Comparison of ENCODE assay signal across 8 mouse cellular contexts in the genomic region with DNA sequence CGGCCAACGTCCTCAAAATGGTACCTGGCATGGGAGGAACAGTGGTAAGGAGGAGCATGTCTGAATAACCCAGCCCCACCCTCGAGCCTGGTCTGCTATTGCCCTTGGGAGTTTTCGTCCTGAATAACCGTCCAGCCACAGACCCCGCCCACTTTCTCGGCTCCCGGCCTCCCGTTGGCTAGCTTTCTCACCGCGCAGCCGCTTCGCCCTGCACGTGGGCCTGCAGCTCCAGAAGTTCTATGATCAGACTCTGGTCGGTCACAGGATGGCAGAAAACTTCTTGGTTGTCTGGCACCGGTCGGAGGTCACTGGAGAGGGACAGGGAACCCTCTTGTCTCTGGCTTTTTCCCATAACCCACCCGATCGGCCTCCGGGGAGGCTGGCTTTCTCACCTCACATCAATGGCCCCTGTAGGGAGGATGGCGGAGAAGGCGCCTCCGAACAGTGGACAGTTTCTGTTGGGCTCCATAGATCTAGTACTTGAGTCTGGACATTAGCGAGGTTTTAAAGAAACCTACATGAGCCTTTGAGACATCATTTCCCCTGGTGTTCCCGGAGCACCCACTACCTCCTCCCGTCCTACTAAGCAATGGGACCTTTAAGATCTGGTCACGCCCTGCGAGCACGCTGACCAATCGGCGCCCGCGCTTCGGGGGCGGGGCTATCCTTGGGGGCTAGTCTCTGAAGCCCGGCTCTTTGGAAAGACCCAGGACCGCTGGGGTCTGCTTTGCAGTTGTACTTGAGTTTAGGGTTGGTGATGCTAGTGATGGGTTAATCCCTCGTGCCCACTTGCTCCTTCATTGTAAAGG. TPM values are rescaled to one million over a fixed set of nuclear protein-coding genes. Genes with fewer than 3 reads are reported as not detected.
DNase-seq lines count a peak whose midpoint lies in the region; ATAC-seq lines count a peak whose summit lies in the region.
"Not testable (repeated sequence)": the region's sequence is repeated elsewhere in the genome, so short reads cannot be mapped to it uniquely, and the experiment has no call there.

No protein-coding gene starts in this region.

- peak overlapping the region; percentile 69 for H3K4me2 ChIP-seq in forebrain, embryonic 15.5 days (replicated peaks)
- H3K4me2 ChIP-seq in neural tube, embryonic 14.5 days (ENCODE audit: low read depth, low read length) = peak overlapping the region; percentile 53

- peak; percentile 92 for ATAC-seq in forebrain, embryonic 15.5 days (replicated peaks)
- peak; percentile 87 for ATAC-seq in neural tube, embryonic 14.5 days (ENCODE audit: low read depth)

- intact Hi-C loops in heart, postnatal 25 days (cut with DNase I) = not testable (repeated sequence)

- peak overlapping the region; percentile 82 for H3K9ac ChIP-seq in ES-E14 (ENCODE audit: insufficient read depth, low read depth, low read length, poor library complexity, severe bottlenecking)
- peak overlapping the region; percentile 35 for H3K9ac ChIP-seq in forebrain, embryonic 15.5 days (replicated peaks)
- 0 out of 2 replicates have a peak overlapping the region, but pooled peaks have one; percentile 25 for H3K9ac ChIP-seq in neural tube, embryonic 14.5 days (replicated peaks; ENCODE audit: low read depth, low read length)

- in situ Hi-C loops in ES-E14 (cut with MboI; ENCODE audit: low sequenced_read_pairs in 2 of 2, unreplicated experiment in 2 of 2) = not testable (repeated sequence)

- H3K4me3 ChIP-seq in ES-E14 (ENCODE audit: insufficient read depth in 1 of 2, low read depth in 1 of 2, low read length in 2 of 2, poor library complexity in 1 of 2, severe bottlenecking in 1 of 2) = peak overlapping the region; percentile 75 to 76
- peak overlapping the region; percentile 46 for H3K4me3 ChIP-seq in forebrain, embryonic 15.5 days
- peak overlapping the region; percentile 36 for H3K4me3 ChIP-seq in neural tube, embryonic 14.5 days (ENCODE audit: low read depth, low read length)

- H3K4me1 ChIP-seq in ES-E14 (ENCODE audit: control insufficient read depth in 2 of 2, insufficient read depth in 2 of 2, low read length in 2 of 2, poor library complexity in 1 of 2) = peaks cover 0 to 14% of the 10 kb centered on the region in 2 experiments; a peak in 3 of 4 replicates
- H3K4me1 ChIP-seq in forebrain, embryonic 15.5 days = peaks cover 13% of the 10 kb centered on the region
- H3K4me1 ChIP-seq in neural tube, embryonic 14.5 days (ENCODE audit: control insufficient read depth, insufficient read depth, low read length) = not testable (repeated sequence)

- H3K27ac ChIP-seq in ES-E14 (ENCODE audit: insufficient read depth, low read depth, low read length, poor library complexity, severe bottlenecking) = 0 out of 2 replicates have a peak overlapping the region, but pooled peaks have one; percentile 42
- H3K27ac ChIP-seq in forebrain, embryonic 15.5 days (replicated peaks); neural tube, embryonic 14.5 days (ENCODE audit: low read depth, low read length): not testable (repeated sequence)

- H3K36me3 ChIP-seq in ES-E14 (ENCODE audit: control insufficient read depth, insufficient read depth, low read length, poor library complexity, severe bottlenecking); forebrain, embryonic 15.5 days; neural tube, embryonic 14.5 days (ENCODE audit: control insufficient read depth, insufficient read depth, low read length): not testable (repeated sequence)

- not testable (repeated sequence) for H3K9me3 ChIP-seq in ES-E14 (ENCODE audit: control insufficient read depth, insufficient read depth, low read depth, low read length); forebrain, embryonic 15.5 days; neural tube, embryonic 14.5 days (ENCODE audit: control insufficient read depth, low read length)

- not testable (repeated sequence) for H3K27me3 ChIP-seq in forebrain, embryonic 15.5 days; neural tube, embryonic 14.5 days (ENCODE audit: control insufficient read depth, insufficient read depth, low read length)

- DNase-seq in ES-E14 (ENCODE audit: low read depth, low spot score) = peak; percentile 94
- DNase-seq in cerebellum, adult 11 months = peak; percentile 80
- DNase-seq in heart, postnatal 25 days (ENCODE audit: low spot score) = peak; percentile 78
- peak; percentile 71 to 82 for DNase-seq in layer of hippocampus, adult 18-20 months (ENCODE audit: low spot score in 2 of 2)
- DNase-seq in lung, adult 18-20 months = peak; percentile 87 to 91
- DNase-seq in testis, postnatal 10 days (ENCODE audit: low spot score) = peak; percentile 94

- under 1% methylated on average over 38 of the region's 38 CpGs for WGBS in forebrain, embryonic 15.5 days
- WGBS in neural tube, embryonic 14.5 days = under 1% methylated on average over 37 of the region's 38 CpGs

RNA-seq across cellular contexts. Expression of gene Rangrf, which starts 1.5 kb away (rescaled TPM):
- 90.7 and 107 TPM in 2 replicates for total RNA-seq in ES-E14 (2012; rRNA removed)
- 37.0 and 39.3 TPM in 2 replicates for polyA plus RNA-seq in forebrain, embryonic 15.5 days (2015; fragmentation: Nextera tagmentation; extraction: Ambion mirVana)
- 10 to 100 TPM; 80.3 to 89.1 TPM for total RNA-seq in heart, postnatal 25 days (2021)
- 10 to 100 TPM; 16.9 to 19.4 TPM for total RNA-seq in layer of hippocampus, adult 18-20 months (2021)
- 25.5 and 30.6 TPM in 2 replicates for polyA plus RNA-seq in neural tube, embryonic 14.5 days (2014; fragmentation: Nextera tagmentation; extraction: Ambion mirVana)

RNA-seq across cellular contexts. Expression of gene Slc25a35, which starts 5.5 kb away (rescaled TPM):
- total RNA-seq in ES-E14 (2012; rRNA removed) = 2.7 and 3.3 TPM in 2 replicates
- 1.5 and 1.7 TPM in 2 replicates for polyA plus RNA-seq in forebrain, embryonic 15.5 days (2015; fragmentation: Nextera tagmentation; extraction: Ambion mirVana)
- 1 to 10 TPM; 6.4 to 7.4 TPM for total RNA-seq in heart, postnatal 25 days (2021)
- total RNA-seq in layer of hippocampus, adult 18-20 months (2021) = 1 to 10 TPM; 4.2 to 5.3 TPM
- 1.6 and 2.2 TPM in 2 replicates for polyA plus RNA-seq in neural tube, embryonic 14.5 days (2014; fragmentation: Nextera tagmentation; extraction: Ambion mirVana)

RNA-seq across cellular contexts. Expression of gene Arhgef15, which starts 16.2 kb away (rescaled TPM):
- 2.5 and 3.1 TPM in 2 replicates for total RNA-seq in ES-E14 (2012; rRNA removed)
- 7.0 and 8.2 TPM in 2 replicates for polyA plus RNA-seq in forebrain, embryonic 15.5 days (2015; fragmentation: Nextera tagmentation; extraction: Ambion mirVana)
- total RNA-seq in heart, postnatal 25 days (2021) = 10 to 100 TPM; 28.1 to 32.4 TPM
- 1 to 10 TPM; 9.3 to 9.6 TPM for total RNA-seq in layer of hippocampus, adult 18-20 months (2021)
- polyA plus RNA-seq in neural tube, embryonic 14.5 days (2014; fragmentation: Nextera tagmentation; extraction: Ambion mirVana) = 20.4 and 24.7 TPM in 2 replicates

RNA-seq across cellular contexts. Expression of gene Pfas, which starts 34.8 kb away (rescaled TPM):
- total RNA-seq in ES-E14 (2012; rRNA removed) = 119 and 149 TPM in 2 replicates
- 22.5 and 26.3 TPM in 2 replicates for polyA plus RNA-seq in forebrain, embryonic 15.5 days (2015; fragmentation: Nextera tagmentation; extraction: Ambion mirVana)
- total RNA-seq in heart, postnatal 25 days (2021) = 1 to 10 TPM; 5.6 to 6.8 TPM
- 10 to 100 TPM; 22.1 to 23.4 TPM for total RNA-seq in layer of hippocampus, adult 18-20 months (2021)
- 16.0 and 16.5 TPM in 2 replicates for polyA plus RNA-seq in neural tube, embryonic 14.5 days (2014; fragmentation: Nextera tagmentation; extraction: Ambion mirVana)

RNA-seq across cellular contexts. Expression of gene Ctc1, which starts 42.3 kb away (rescaled TPM):
- 50.9 and 79.5 TPM in 2 replicates for total RNA-seq in ES-E14 (2012; rRNA removed)
- polyA plus RNA-seq in forebrain, embryonic 15.5 days (2015; fragmentation: Nextera tagmentation; extraction: Ambion mirVana) = 65.9 and 67.8 TPM in 2 replicates
- 10 to 100 TPM; 11.5 to 13.7 TPM for total RNA-seq in heart, postnatal 25 days (2021)
- total RNA-seq in layer of hippocampus, adult 18-20 months (2021) = 10 to 100 TPM; 34.3 to 39.2 TPM
- polyA plus RNA-seq in neural tube, embryonic 14.5 days (2014; fragmentation: Nextera tagmentation; extraction: Ambion mirVana) = 51.8 and 59.3 TPM in 2 replicates

Comparison
In these comparisons a context has a peak if more than half of its experiments do, and no peak if none do; other contexts are left out.
1. H3K9ac ChIP-seq: peak in every context shown above with its lines; median percentile 82 in ES-E14; 35 in forebrain, embryonic 15.5 days; 25 in neural tube, embryonic 14.5 days.